Comparison of ENCODE assay signal across 9 mouse cellular contexts in the genomic region with DNA sequence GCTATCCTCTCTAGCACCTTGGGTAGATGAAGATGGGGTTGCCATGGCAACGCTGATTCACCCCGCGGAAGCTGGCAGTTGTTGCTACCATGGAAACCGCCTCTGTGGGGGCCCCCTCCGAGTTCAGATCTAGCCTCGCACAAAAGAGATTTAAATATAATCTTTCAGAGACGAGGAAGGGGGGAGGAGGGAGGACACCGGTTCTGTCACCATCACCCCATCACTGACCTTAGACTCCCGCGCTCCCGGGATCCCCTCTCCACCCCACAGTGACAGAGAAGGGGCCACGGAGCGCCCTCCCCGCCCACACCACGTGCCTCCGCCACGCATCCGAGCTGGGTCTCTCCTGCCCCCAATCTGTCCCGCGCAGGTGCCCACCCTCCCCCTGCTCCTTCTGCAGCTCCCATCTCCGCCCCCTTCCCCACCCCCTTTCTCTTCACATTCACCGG. TPM values are rescaled to one million over a fixed set of nuclear protein-coding genes. Genes with fewer than 3 reads are reported as not detected.
A peak's percentile ranks its signal among the peaks of the same experiment; 100 is the strongest.
DNase-seq lines count a peak whose midpoint lies in the region; ATAC-seq lines count a peak whose summit lies in the region.
"Had no signal": no experiment of that assay in that cellular context is flagged by ENCODE, and none has a peak within 500 bp of the region (broad histone marks: within the 10 kb centered on the region; RNA-seq: fewer than 3 reads in every experiment).

No protein-coding gene starts in this region.

- H3K4me1 ChIP-seq in hindbrain, embryonic 15.5 days (replicated peaks), result peaks cover 48% of the 10 kb centered on the region
- peaks cover 26% of the 10 kb centered on the region for H3K4me1 ChIP-seq in midbrain, embryonic 11.5 days (ENCODE audit: control insufficient read depth, insufficient read depth, low read length)

- under 1% methylated on average over 21 of the region's 22 CpGs for WGBS in hindbrain, embryonic 15.5 days
- 1% methylated on average over 22 of the region's 22 CpGs for WGBS in midbrain, embryonic 11.5 days

- H3K27me3 ChIP-seq in hindbrain, embryonic 15.5 days, result no peaks in the 10 kb centered on the region
- H3K27me3 ChIP-seq in midbrain, embryonic 11.5 days (ENCODE audit: control insufficient read depth, insufficient read depth, low read length), result peaks cover 23% of the 10 kb centered on the region

- H3K9me3 ChIP-seq in hindbrain, embryonic 15.5 days, result no peaks in the 10 kb centered on the region
- H3K9me3 ChIP-seq in midbrain, embryonic 11.5 days (ENCODE audit: control insufficient read depth, low read length), result no peaks in the 10 kb centered on the region
- H3K9me3 ChIP-seq: stomach, embryonic 15.5 days had no signal

- ATAC-seq in hindbrain, embryonic 15.5 days (ENCODE audit: low FRiP score, low read depth), result peak; percentile 88
- peak; percentile 82 for ATAC-seq in midbrain, embryonic 11.5 days (ENCODE audit: low FRiP score)

- peak; percentile 61 for DNase-seq in NIH3T3 (ENCODE audit: low read depth)
- peak; percentile 54 for DNase-seq in embryo, embryonic 9.5 days (ENCODE audit: extremely low spot score)
- DNase-seq in midbrain, embryonic 11.5 days (ENCODE audit: low spot score, missing footprints), result peak; percentile 94
- DNase-seq in telencephalon, adult 2 months (ENCODE audit: low read depth, low spot score), result peak; percentile 95
- DNase-seq in adipocyte (ENCODE audit: low spot score), result no peak
- DNase-seq in heart, postnatal 36 days, result no peak
- no peak for DNase-seq in kidney, postnatal 10 days

- peak overlapping the region; percentile 45 for H3K4me3 ChIP-seq in hindbrain, embryonic 15.5 days
- H3K4me3 ChIP-seq in midbrain, embryonic 11.5 days (ENCODE audit: low read depth, low read length), result peak overlapping the region; percentile 32
- H3K4me3 ChIP-seq: stomach, embryonic 15.5 days had no signal

- peak overlapping the region; percentile 92 for H3K27ac ChIP-seq in hindbrain, embryonic 15.5 days (replicated peaks)
- peak overlapping the region; percentile 44 for H3K27ac ChIP-seq in midbrain, embryonic 11.5 days (ENCODE audit: low read depth, low read length)
- H3K27ac ChIP-seq: stomach, embryonic 15.5 days had no signal

- intact Hi-C loops in heart, postnatal 36 days (cut with DNase I), result no loop called here

- H3K4me2 ChIP-seq in hindbrain, embryonic 15.5 days, result peak overlapping the region; percentile 71
- peak overlapping the region; percentile 67 for H3K4me2 ChIP-seq in midbrain, embryonic 11.5 days
- H3K4me2 ChIP-seq: stomach, embryonic 15.5 days had no signal

- peaks cover 20% of the 10 kb centered on the region for H3K36me3 ChIP-seq in hindbrain, embryonic 15.5 days
- H3K36me3 ChIP-seq in midbrain, embryonic 11.5 days (ENCODE audit: control insufficient read depth, insufficient read depth, low read length), result no peaks in the 10 kb centered on the region
- H3K36me3 ChIP-seq: stomach, embryonic 15.5 days had no signal

- H3K9ac ChIP-seq in hindbrain, embryonic 15.5 days, result peak overlapping the region; percentile 42
- peak overlapping the region; percentile 56 for H3K9ac ChIP-seq in midbrain, embryonic 11.5 days (ENCODE audit: low read length)
- H3K9ac ChIP-seq: stomach, embryonic 15.5 days had no signal

RNA-seq across cellular contexts. Expression of a gene that starts 9.5 kb away (rescaled TPM):
- polyA plus RNA-seq in hindbrain, embryonic 15.5 days (2015; fragmentation: Nextera tagmentation; extraction: Ambion mirVana), result 70.0 and 77.6 TPM in 2 replicates
- 10.0 and 13.1 TPM in 2 replicates for polyA plus RNA-seq in midbrain, embryonic 11.5 days (2014; fragmentation: Nextera tagmentation; extraction: Ambion mirVana)
- under 1 TPM in 1 of 2 experiments, not detected in 1; 0.24 TPM for total RNA-seq in heart, postnatal 36 days (2021)

RNA-seq across cellular contexts. Expression of a gene that starts 17.6 kb away (rescaled TPM):
- 26.6 and 28.0 TPM in 2 replicates for polyA plus RNA-seq in hindbrain, embryonic 15.5 days (2015; fragmentation: Nextera tagmentation; extraction: Ambion mirVana)
- 6.6 and 6.9 TPM in 2 replicates for polyA plus RNA-seq in midbrain, embryonic 11.5 days (2014; fragmentation: Nextera tagmentation; extraction: Ambion mirVana)
- total RNA-seq in heart, postnatal 36 days (2021), result 100 to 1,000 TPM; 115 to 133 TPM

RNA-seq across cellular contexts. Expression of a gene that starts 23.2 kb away (rescaled TPM):
- 66.5 and 72.7 TPM in 2 replicates for polyA plus RNA-seq in hindbrain, embryonic 15.5 days (2015; fragmentation: Nextera tagmentation; extraction: Ambion mirVana)
- 40.4 and 44.5 TPM in 2 replicates for polyA plus RNA-seq in midbrain, embryonic 11.5 days (2014; fragmentation: Nextera tagmentation; extraction: Ambion mirVana)
- total RNA-seq in heart, postnatal 36 days (2021), result 10 to 100 TPM; 61.9 to 63.9 TPM

RNA-seq across cellular contexts. Expression of a gene that starts 26.9 kb away (rescaled TPM):
- 0.83 and 0.86 TPM in 2 replicates for polyA plus RNA-seq in hindbrain, embryonic 15.5 days (2015; fragmentation: Nextera tagmentation; extraction: Ambion mirVana)
- 0.37 and 0.43 TPM in 2 replicates for polyA plus RNA-seq in midbrain, embryonic 11.5 days (2014; fragmentation: Nextera tagmentation; extraction: Ambion mirVana)
- total RNA-seq in heart, postnatal 36 days (2021), result 1 to 10 TPM in 1 of 2 experiments, under 1 TPM in 1; 0.61 to 1.3 TPM

RNA-seq across cellular contexts. Expression of a gene that starts 51.0 kb away (rescaled TPM):
- polyA plus RNA-seq in hindbrain, embryonic 15.5 days (2015; fragmentation: Nextera tagmentation; extraction: Ambion mirVana), result 1.1 and 1.2 TPM in 2 replicates
- 1.1 and 1.4 TPM in 2 replicates for polyA plus RNA-seq in midbrain, embryonic 11.5 days (2014; fragmentation: Nextera tagmentation; extraction: Ambion mirVana)
- under 1 TPM; 0.73 to 0.78 TPM for total RNA-seq in heart, postnatal 36 days (2021)

Comparison
In these comparisons a context has a peak if more than half of its experiments do, and no peak if none do; other contexts are left out.
1. DNase-seq: peak in NIH3T3 (single experiment), embryo, embryonic 9.5 days (single experiment), midbrain, embryonic 11.5 days (single experiment) and telencephalon, adult 2 months (single experiment); none in adipocyte (single experiment), heart, postnatal 36 days (0 of 2) and kidney, postnatal 10 days (single experiment).